Mouse (Mus musculus): Measurements from ENCODE around the gene Id2.

Gene Id2

DNA sequence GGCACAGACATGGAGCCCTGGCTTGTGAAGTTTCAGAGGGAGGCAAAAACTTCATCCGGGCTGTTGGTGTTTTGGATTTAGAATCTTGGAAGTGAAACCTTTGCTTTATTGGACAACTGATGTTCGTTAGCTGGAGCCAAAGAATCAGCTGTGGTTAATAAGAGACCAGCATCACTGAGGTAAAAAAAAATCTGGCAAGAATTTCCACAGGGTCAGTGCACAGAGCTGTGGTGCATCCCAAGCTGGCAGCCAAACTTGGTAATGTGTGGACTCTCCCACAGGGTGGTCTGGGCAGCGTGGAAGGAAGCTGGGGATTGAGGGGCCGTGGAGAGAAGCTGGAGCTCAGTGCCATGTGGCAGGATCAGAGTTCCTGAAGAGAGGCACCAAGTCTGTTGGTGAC, 10.0 kb downstream of the Id2 start:
- in situ Hi-C loops (cut with MboI, MseI) = loop anchor here (5.0 to 25.0 kb wide), 2 partner anchors 985 to 1200 kb away; no protein-coding TSS in a partner anchor

GRCm38 (mm10) chr12:25083260-25084178, 13.4 kb downstream of the Id2 start:
- in situ Hi-C loops (cut with MboI, MseI) = loop anchor here (25.0 kb wide), 1 partner anchor 1204 kb away; no protein-coding TSS in a partner anchor

GRCm38 (mm10) chr12:25074344-25074743, 22.6 kb downstream of the Id2 start:
- in situ Hi-C loops (cut with MboI, MseI) = no loop called here

- in situ Hi-C loops (cut with MboI, MseI) = no loop called here
Measured at GRCm38 (mm10) chr12:25073374-25073773, 23.6 kb downstream of the Id2 start.

GRCm38 (mm10) chr12:25062264-25062663, 34.7 kb downstream of the Id2 start:
- in situ Hi-C loops (cut with MboI, MseI) = no loop called here

GRCm38 (mm10) chr12:25060901-25061300, 36.0 kb downstream of the Id2 start:
- in situ Hi-C loops (cut with MboI, MseI) = no loop called here

GRCm38 (mm10) chr12:25059487-25060200, 37.3 kb downstream of the Id2 start:
- in situ Hi-C loops (cut with MboI, MseI) = no loop called here

DNA sequence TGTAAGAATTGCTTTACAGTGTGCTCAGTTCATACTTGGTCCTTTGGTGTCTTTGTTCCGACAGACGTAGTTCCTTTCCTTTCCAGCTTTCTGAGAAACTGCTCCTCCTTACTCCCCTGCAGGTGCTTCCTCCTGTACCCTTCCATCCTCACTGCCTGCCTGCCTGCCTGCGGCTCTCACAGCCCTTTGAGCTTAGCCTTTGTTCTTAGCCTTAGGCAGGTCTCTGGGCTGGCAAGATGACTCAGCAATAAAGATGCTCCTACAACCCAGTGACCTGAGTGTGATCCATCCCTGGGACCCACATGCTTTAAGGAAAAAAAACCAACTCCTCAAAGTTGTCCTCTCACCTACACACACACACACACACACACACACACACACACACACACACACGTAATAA, 42.0 kb downstream of the Id2 start:
- in situ Hi-C loops (cut with MboI, MseI) = no loop called here

DNA sequence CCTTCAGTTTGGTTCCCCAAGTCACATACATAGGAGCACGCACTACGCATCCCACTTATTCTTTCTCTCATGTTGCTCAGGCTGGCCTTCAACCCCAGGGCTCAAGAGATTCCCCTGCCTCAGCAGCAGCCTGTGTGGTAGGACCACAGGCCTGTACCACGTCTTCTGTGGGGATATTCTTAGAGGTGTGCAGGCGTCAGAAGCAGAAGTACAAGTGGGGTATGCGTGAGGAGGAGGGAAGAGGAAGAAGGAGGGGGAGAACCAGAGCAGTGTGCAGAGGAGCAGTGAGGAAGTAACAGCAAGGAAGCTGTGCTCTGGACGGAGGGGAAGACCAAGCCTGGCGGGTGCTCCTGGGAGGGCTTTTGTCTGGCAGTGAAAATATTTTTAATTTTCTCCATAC, 42.4 kb downstream of the Id2 start:
- in situ Hi-C loops (cut with MboI, MseI) = no loop called here

GRCm38 (mm10) chr12:25049253-25049652, 47.7 kb downstream of the Id2 start:
- in situ Hi-C loops (cut with MboI, MseI) = no loop called here

GRCm38 (mm10) chr12:25044579-25044978, 52.4 kb downstream of the Id2 start:
- in situ Hi-C loops (cut with MboI, MseI) = no loop called here

- in situ Hi-C loops (cut with MboI, MseI) = no loop called here
Measured at GRCm38 (mm10) chr12:25044056-25044455, 52.9 kb downstream of the Id2 start.

All from regulatory T cell (primary cell).